Comparison of ENCODE assay signal across 8 mouse cellular contexts in the genomic region with DNA sequence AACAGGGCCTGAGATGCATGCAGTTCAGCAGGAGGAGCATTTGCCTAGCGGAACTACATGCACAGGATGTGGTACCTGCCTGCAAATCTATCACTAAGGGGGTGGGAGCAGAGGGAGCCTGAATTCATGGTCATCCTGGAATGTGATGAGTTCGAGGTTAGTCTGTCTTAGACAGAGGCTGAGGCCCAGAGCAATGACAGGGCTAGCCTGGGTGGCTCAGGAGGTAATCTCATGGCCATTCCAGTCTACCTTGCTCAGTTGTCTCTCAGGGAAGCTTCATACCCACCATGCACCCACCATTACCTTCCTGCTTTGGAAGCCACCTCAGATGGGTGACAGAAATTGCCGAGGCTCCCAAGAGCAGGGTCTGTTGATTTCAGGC. TPM values are rescaled to one million over a fixed set of nuclear protein-coding genes. Genes with fewer than 3 reads are reported as not detected.
DNase-seq lines count a peak whose midpoint lies in the region; ATAC-seq and TF ChIP-seq lines count a peak whose summit lies in the region.

No protein-coding gene starts in this region.

- peaks cover 27% of the 10 kb centered on the region for H3K27me3 ChIP-seq in hindbrain, embryonic 13.5 days
- H3K27me3 ChIP-seq in midbrain, postnatal 0 days (ENCODE audit: insufficient read depth, low read length) = no peaks in the 10 kb centered on the region

- no peak for ATAC-seq in hindbrain, embryonic 13.5 days (ENCODE audit: low FRiP score)
- no peak for ATAC-seq in midbrain, postnatal 0 days (ENCODE audit: low FRiP score)
- no peak for ATAC-seq in megakaryocyte-erythroid progenitor cell, adult 5-6 weeks (replicated peaks; ENCODE audit: low FRiP score, low TSS enrichment, poor library complexity, severe bottlenecking)

- H3K36me3 ChIP-seq in hindbrain, embryonic 13.5 days = no peaks in the 10 kb centered on the region
- no peaks in the 10 kb centered on the region for H3K36me3 ChIP-seq in midbrain, postnatal 0 days (ENCODE audit: insufficient read depth, low read length)

- H3K4me3 ChIP-seq in layer of hippocampus, adult 2 months = no peak overlapping the region
- H3K4me3 ChIP-seq in cortical plate, adult 2 months (ENCODE audit: insufficient read depth, low read length) = no peak overlapping the region
- H3K4me3 ChIP-seq in hindbrain, embryonic 13.5 days = no peak overlapping the region
- no peak overlapping the region for H3K4me3 ChIP-seq in midbrain, postnatal 0 days (ENCODE audit: low read depth, low read length)

- H3K9me3 ChIP-seq in hindbrain, embryonic 13.5 days = no peaks in the 10 kb centered on the region
- no peaks in the 10 kb centered on the region for H3K9me3 ChIP-seq in midbrain, postnatal 0 days (ENCODE audit: low read length)

- no peak for TF ChIP-seq POLR2A in cortical plate, adult 2 months (IDR thresholded peaks at IDR 0.05; ENCODE audit: extremely low read depth, insufficient read depth, low read length)

- H3K27ac ChIP-seq in layer of hippocampus, adult 2 months = peak overlapping the region; percentile 94
- peak overlapping the region; percentile 99 for H3K27ac ChIP-seq in cortical plate, adult 2 months (ENCODE audit: insufficient read depth, low read length)
- peak overlapping the region; percentile 66 for H3K27ac ChIP-seq in hindbrain, embryonic 13.5 days
- peak overlapping the region; percentile 55 for H3K27ac ChIP-seq in midbrain, postnatal 0 days (ENCODE audit: low read depth, low read length)

- no peak overlapping the region for H3K4me2 ChIP-seq in hindbrain, embryonic 13.5 days
- H3K4me2 ChIP-seq in midbrain, postnatal 0 days (ENCODE audit: low read depth, low read length, poor library complexity, severe bottlenecking) = 0 out of 2 replicates have a peak overlapping the region, but pooled peaks have one; percentile 12

- DNase-seq in layer of hippocampus, adult 2 months (ENCODE audit: low spot score in 2 of 2) = no peak
- DNase-seq in layer of hippocampus, adult 11-12 months (ENCODE audit: low spot score) = no peak
- DNase-seq in midbrain, postnatal 0 days (ENCODE audit: low spot score) = no peak
- no peak for DNase-seq in ovary, postnatal 10 days (ENCODE audit: low spot score)
- DNase-seq in T-cell, adult 2 months (ENCODE audit: low spot score) = no peak

- TF ChIP-seq CTCF in layer of hippocampus, adult 2 months (conservative IDR thresholded peaks at IDR 0.05) = no peak
- no peak for TF ChIP-seq CTCF in cortical plate, adult 2 months (IDR thresholded peaks at IDR 0.05; ENCODE audit: extremely low read depth, insufficient read depth, low read length)
- TF ChIP-seq CTCF in midbrain, postnatal 0 days (IDR thresholded peaks at IDR 0.05) = no peak

- 84% methylated on average over 3 of the region's 3 CpGs for WGBS in hindbrain, embryonic 13.5 days
- WGBS in midbrain, postnatal 0 days = 72% methylated on average over 3 of the region's 3 CpGs

- peaks cover 13% of the 10 kb centered on the region for H3K4me1 ChIP-seq in cortical plate, adult 2 months (ENCODE audit: control insufficient read depth, insufficient read depth, low read length)
- peaks cover 56% of the 10 kb centered on the region for H3K4me1 ChIP-seq in hindbrain, embryonic 13.5 days (replicated peaks)
- peaks cover 2% of the 10 kb centered on the region; the same call in 1 of the 2 replicates for H3K4me1 ChIP-seq in midbrain, postnatal 0 days (ENCODE audit: insufficient read depth, low read length)

- no peak overlapping the region for H3K9ac ChIP-seq in hindbrain, embryonic 13.5 days
- no peak overlapping the region for H3K9ac ChIP-seq in midbrain, postnatal 0 days (replicated peaks; ENCODE audit: low read length, poor library complexity, severe bottlenecking)

RNA-seq across cellular contexts. Expression of a gene that starts 2.8 kb away (rescaled TPM):
- 10 to 100 TPM; 16.0 to 16.6 TPM for total RNA-seq in layer of hippocampus, adult 2 months (2021)
- polyA plus RNA-seq in cortical plate, adult 2 months (2012; rRNA removed) = 3.3 and 4.0 TPM in 2 replicates
- polyA plus RNA-seq in hindbrain, embryonic 13.5 days (2015; fragmentation: Nextera tagmentation; extraction: Ambion mirVana) = 2.8 and 2.9 TPM in 2 replicates
- 13.6 and 16.9 TPM in 2 replicates for total RNA-seq in midbrain, postnatal 0 days (2014; rRNA removed)
- 2.0 and 2.7 TPM in 2 replicates for polyA plus RNA-seq in midbrain, postnatal 0 days (2015; fragmentation: Nextera tagmentation; extraction: Ambion mirVana)
- 22.8 and 39.3 TPM in 2 replicates for total RNA-seq in megakaryocyte-erythroid progenitor cell, adult 5-6 weeks (2014; fragmentation: Nextera tagmentation)
- total RNA-seq in megakaryocyte-erythroid progenitor cell, adult 5-6 weeks (2017) = 2.9 and 3.7 TPM in 2 replicates

RNA-seq across cellular contexts. Expression of a gene that starts 14.4 kb away (rescaled TPM):
- total RNA-seq in layer of hippocampus, adult 2 months (2021) = 1 to 10 TPM; 3.5 to 4.1 TPM
- 2.9 and 3.0 TPM in 2 replicates for polyA plus RNA-seq in cortical plate, adult 2 months (2012; rRNA removed)
- polyA plus RNA-seq in hindbrain, embryonic 13.5 days (2015; fragmentation: Nextera tagmentation; extraction: Ambion mirVana) = 1.5 and 1.6 TPM in 2 replicates
- total RNA-seq in midbrain, postnatal 0 days (2014; rRNA removed) = 3.9 and 5.1 TPM in 2 replicates
- 6.8 and 7.6 TPM in 2 replicates for polyA plus RNA-seq in midbrain, postnatal 0 days (2015; fragmentation: Nextera tagmentation; extraction: Ambion mirVana)
- total RNA-seq in megakaryocyte-erythroid progenitor cell, adult 5-6 weeks (2014; fragmentation: Nextera tagmentation) = 0.11 TPM in 1 of 2 replicates, not detected in the other
- total RNA-seq in megakaryocyte-erythroid progenitor cell, adult 5-6 weeks (2017) = 1.1 TPM in 1 of 2 replicates, not detected in the other

RNA-seq across cellular contexts. Expression of a gene that starts 31.7 kb away (rescaled TPM):
- 100 to 1,000 TPM; 148 to 155 TPM for total RNA-seq in layer of hippocampus, adult 2 months (2021)
- polyA plus RNA-seq in cortical plate, adult 2 months (2012; rRNA removed) = 263 and 268 TPM in 2 replicates
- polyA plus RNA-seq in hindbrain, embryonic 13.5 days (2015; fragmentation: Nextera tagmentation; extraction: Ambion mirVana) = 109 and 115 TPM in 2 replicates
- 56.4 and 61.0 TPM in 2 replicates for total RNA-seq in midbrain, postnatal 0 days (2014; rRNA removed)
- 144 and 145 TPM in 2 replicates for polyA plus RNA-seq in midbrain, postnatal 0 days (2015; fragmentation: Nextera tagmentation; extraction: Ambion mirVana)
- 148 and 150 TPM in 2 replicates for total RNA-seq in megakaryocyte-erythroid progenitor cell, adult 5-6 weeks (2014; fragmentation: Nextera tagmentation)
- 58.8 and 82.4 TPM in 2 replicates for total RNA-seq in megakaryocyte-erythroid progenitor cell, adult 5-6 weeks (2017)
